Mouse (Mus musculus): ENCODE results near the gene Scand1. TPM values are rescaled to one million over a fixed set of nuclear protein-coding genes. Genes with fewer than 3 reads are reported as not detected.

Scand1 gene
- 85.3 and 93.4 TPM in 2 replicates for polyA plus RNA-seq (2014; fragmentation: Nextera tagmentation; extraction: Ambion mirVana)

- Histone ChIP-seq H3K4me3 (ENCODE audit: low read depth, low read length) (peak within 1 kb of the TSS; percentile 75), H3K27me3 (ENCODE audit: control insufficient read depth, insufficient read depth, low read length) (no peaks in the 10 kb centered on the region), H3K9ac (ENCODE audit: low read length) (peak within 1 kb of the TSS; percentile 93), H3K4me2 (peak within 1 kb of the TSS; percentile 85), H3K4me1 (ENCODE audit: control insufficient read depth, insufficient read depth, low read length) (peaks cover 4% of the 10 kb centered on the region; the same call in 1 of the 2 replicates), H3K9me3 (ENCODE audit: control insufficient read depth, low read length) (no peaks in the 10 kb centered on the region), H3K36me3 (ENCODE audit: control insufficient read depth, insufficient read depth, low read length) (peaks cover 4% of the 10 kb centered on the region; the same call in 1 of the 2 replicates), H3K27ac (ENCODE audit: low read depth, low read length) (peak within 1 kb of the TSS; percentile 91)
- under 1% methylated on average over 47 of the region's 49 CpGs for WGBS
- ATAC-seq (ENCODE audit: low FRiP score) (peak; percentile 95), DNase-seq (ENCODE audit: low spot score, missing footprints) (peak; percentile 98)
Measured at GRCm38 (mm10) chr2:156312297-156312897, at the start of gene Scand1, which contains the start of gene Cnbd2. TSS of gene Scand1 (minus strand) at chr2:156312704. TSS of gene Cnbd2 (plus strand) at chr2:156312299.

- H3K9ac ChIP-seq (ENCODE audit: low read length), result no peak overlapping the region
- H3K4me1 ChIP-seq (ENCODE audit: control insufficient read depth, insufficient read depth, low read length), result no peaks in the 10 kb centered on the region
- H3K9me3 ChIP-seq (ENCODE audit: control insufficient read depth, low read length), result no peaks in the 10 kb centered on the region
- WGBS, result 73% methylated on average over 7 of the region's 7 CpGs
- ATAC-seq (ENCODE audit: low FRiP score) (no peak), DNase-seq (ENCODE audit: low spot score, missing footprints) (no peak)
- no peak overlapping the region for H3K4me3 ChIP-seq (ENCODE audit: low read depth, low read length)
- no peak overlapping the region for H3K4me2 ChIP-seq
- H3K27ac ChIP-seq (ENCODE audit: low read depth, low read length), result no peak overlapping the region
- no peaks in the 10 kb centered on the region for H3K36me3 ChIP-seq (ENCODE audit: control insufficient read depth, insufficient read depth, low read length)
- H3K27me3 ChIP-seq (ENCODE audit: control insufficient read depth, insufficient read depth, low read length), result no peaks in the 10 kb centered on the region
Measured at GRCm38 (mm10) chr2:156356031-156356430, 43.5 kb upstream of the Scand1 start.

- DNase-seq (ENCODE audit: low spot score, missing footprints), result no peak
- no peak overlapping the region for H3K9ac ChIP-seq (ENCODE audit: low read length)
- no peak overlapping the region for H3K4me3 ChIP-seq (ENCODE audit: low read depth, low read length)
- no peak overlapping the region for H3K27ac ChIP-seq (ENCODE audit: low read depth, low read length)
- WGBS, result 55% methylated on average over 7 of the region's 7 CpGs
- ATAC-seq (ENCODE audit: low FRiP score), result no peak
- H3K9me3 ChIP-seq (ENCODE audit: control insufficient read depth, low read length), result no peaks in the 10 kb centered on the region
- no peaks in the 10 kb centered on the region for H3K36me3 ChIP-seq (ENCODE audit: control insufficient read depth, insufficient read depth, low read length)
- H3K4me1 ChIP-seq (ENCODE audit: control insufficient read depth, insufficient read depth, low read length), result no peaks in the 10 kb centered on the region
- H3K27me3 ChIP-seq (ENCODE audit: control insufficient read depth, insufficient read depth, low read length), result no peaks in the 10 kb centered on the region
- no peak overlapping the region for H3K4me2 ChIP-seq
Measured at GRCm38 (mm10) chr2:156353265-156353692, 40.8 kb upstream of the Scand1 start.

GRCm38 (mm10) chr2:156352413-156353165 is 40.1 kb upstream of the Scand1 start:
- no peaks in the 10 kb centered on the region for H3K9me3 ChIP-seq (ENCODE audit: control insufficient read depth, low read length)
- ATAC-seq (ENCODE audit: low FRiP score), result no peak
- H3K4me1 ChIP-seq (ENCODE audit: control insufficient read depth, insufficient read depth, low read length), result no peaks in the 10 kb centered on the region
- no peak overlapping the region for H3K4me3 ChIP-seq (ENCODE audit: low read depth, low read length)
- H3K27ac ChIP-seq (ENCODE audit: low read depth, low read length), result no peak overlapping the region
- H3K27me3 ChIP-seq (ENCODE audit: control insufficient read depth, insufficient read depth, low read length), result no peaks in the 10 kb centered on the region
- H3K9ac ChIP-seq (ENCODE audit: low read length), result no peak overlapping the region
- no peak for DNase-seq (ENCODE audit: low spot score, missing footprints)
- no peak overlapping the region for H3K4me2 ChIP-seq
- H3K36me3 ChIP-seq (ENCODE audit: control insufficient read depth, insufficient read depth, low read length), result no peaks in the 10 kb centered on the region
- WGBS, result 74% methylated on average over 8 of the region's 8 CpGs

DNA sequence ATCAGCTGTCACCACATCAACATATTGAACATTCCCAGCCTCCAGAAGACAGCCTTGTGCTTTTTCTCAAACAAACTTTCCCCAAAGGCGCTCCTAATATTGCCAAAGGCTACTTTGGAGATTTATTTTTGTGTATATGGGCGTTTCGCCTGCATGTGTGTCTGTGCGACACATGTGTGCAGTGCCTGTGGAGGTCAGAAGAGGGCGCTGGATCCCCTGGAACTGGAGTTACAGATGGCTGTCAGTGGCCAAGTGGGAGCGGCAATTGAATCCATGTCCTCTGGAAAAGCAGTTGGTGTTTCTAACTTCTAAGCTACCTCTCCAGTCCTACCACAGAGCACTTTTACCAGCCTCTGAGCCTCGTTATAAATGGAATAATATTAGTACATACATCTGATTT is 38.7 kb upstream of the Scand1 start:
- no peak overlapping the region for H3K9ac ChIP-seq (ENCODE audit: low read length)
- H3K4me1 ChIP-seq (ENCODE audit: control insufficient read depth, insufficient read depth, low read length), result no peaks in the 10 kb centered on the region
- H3K4me2 ChIP-seq, result no peak overlapping the region
- no peaks in the 10 kb centered on the region for H3K27me3 ChIP-seq (ENCODE audit: control insufficient read depth, insufficient read depth, low read length)
- DNase-seq (ENCODE audit: low spot score, missing footprints) (no peak), ATAC-seq (ENCODE audit: low FRiP score) (no peak)
- no peaks in the 10 kb centered on the region for H3K36me3 ChIP-seq (ENCODE audit: control insufficient read depth, insufficient read depth, low read length)
- WGBS, result 82% methylated on average over 7 of the region's 7 CpGs
- H3K9me3 ChIP-seq (ENCODE audit: control insufficient read depth, low read length), result no peaks in the 10 kb centered on the region
- H3K27ac ChIP-seq (ENCODE audit: low read depth, low read length), result no peak overlapping the region
- H3K4me3 ChIP-seq (ENCODE audit: low read depth, low read length), result no peak overlapping the region

- WGBS, result 85% methylated on average over 4 of the region's 4 CpGs
- Histone ChIP-seq H3K4me1 (ENCODE audit: control insufficient read depth, insufficient read depth, low read length) (no peaks in the 10 kb centered on the region), H3K27ac (ENCODE audit: low read depth, low read length) (no peak overlapping the region), H3K4me2 (no peak overlapping the region), H3K4me3 (ENCODE audit: low read depth, low read length) (no peak overlapping the region), H3K9me3 (ENCODE audit: control insufficient read depth, low read length) (no peaks in the 10 kb centered on the region), H3K27me3 (ENCODE audit: control insufficient read depth, insufficient read depth, low read length) (no peaks in the 10 kb centered on the region), H3K36me3 (ENCODE audit: control insufficient read depth, insufficient read depth, low read length) (no peaks in the 10 kb centered on the region), H3K9ac (ENCODE audit: low read length) (no peak overlapping the region)
- ATAC-seq (ENCODE audit: low FRiP score) (no peak), DNase-seq (ENCODE audit: low spot score, missing footprints) (no peak)
Measured at GRCm38 (mm10) chr2:156349286-156349848, 36.9 kb upstream of the Scand1 start.

DNA sequence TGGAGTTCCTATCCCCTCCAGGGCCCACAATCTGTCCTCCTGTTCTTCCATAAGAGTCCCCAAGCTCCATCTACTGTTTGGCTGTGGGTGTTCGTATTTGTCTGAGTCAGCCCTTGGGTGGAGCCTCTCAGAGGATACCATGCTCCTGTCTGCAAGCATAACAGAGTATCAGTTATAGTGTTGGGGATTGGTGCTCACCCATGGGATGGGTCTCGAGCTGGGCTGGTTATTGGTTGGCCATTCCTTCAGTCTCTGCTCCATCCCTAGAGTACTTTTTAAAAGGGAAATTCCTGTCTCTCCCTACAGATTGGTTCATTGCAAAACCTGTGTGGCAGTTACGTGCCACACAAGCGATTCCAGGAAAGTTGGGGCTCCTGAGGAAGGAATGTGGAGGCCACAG is 36.3 kb upstream of the Scand1 start:
- 83% methylated on average over 4 of the region's 4 CpGs for WGBS
- ATAC-seq (ENCODE audit: low FRiP score) (no peak), DNase-seq (ENCODE audit: low spot score, missing footprints) (no peak)
- Histone ChIP-seq H3K4me2 (no peak overlapping the region), H3K27ac (ENCODE audit: low read depth, low read length) (no peak overlapping the region), H3K9ac (ENCODE audit: low read length) (no peak overlapping the region), H3K27me3 (ENCODE audit: control insufficient read depth, insufficient read depth, low read length) (no peaks in the 10 kb centered on the region), H3K36me3 (ENCODE audit: control insufficient read depth, insufficient read depth, low read length) (no peaks in the 10 kb centered on the region), H3K9me3 (ENCODE audit: control insufficient read depth, low read length) (no peaks in the 10 kb centered on the region), H3K4me3 (ENCODE audit: low read depth, low read length) (no peak overlapping the region), H3K4me1 (ENCODE audit: control insufficient read depth, insufficient read depth, low read length) (no peaks in the 10 kb centered on the region)

DNA sequence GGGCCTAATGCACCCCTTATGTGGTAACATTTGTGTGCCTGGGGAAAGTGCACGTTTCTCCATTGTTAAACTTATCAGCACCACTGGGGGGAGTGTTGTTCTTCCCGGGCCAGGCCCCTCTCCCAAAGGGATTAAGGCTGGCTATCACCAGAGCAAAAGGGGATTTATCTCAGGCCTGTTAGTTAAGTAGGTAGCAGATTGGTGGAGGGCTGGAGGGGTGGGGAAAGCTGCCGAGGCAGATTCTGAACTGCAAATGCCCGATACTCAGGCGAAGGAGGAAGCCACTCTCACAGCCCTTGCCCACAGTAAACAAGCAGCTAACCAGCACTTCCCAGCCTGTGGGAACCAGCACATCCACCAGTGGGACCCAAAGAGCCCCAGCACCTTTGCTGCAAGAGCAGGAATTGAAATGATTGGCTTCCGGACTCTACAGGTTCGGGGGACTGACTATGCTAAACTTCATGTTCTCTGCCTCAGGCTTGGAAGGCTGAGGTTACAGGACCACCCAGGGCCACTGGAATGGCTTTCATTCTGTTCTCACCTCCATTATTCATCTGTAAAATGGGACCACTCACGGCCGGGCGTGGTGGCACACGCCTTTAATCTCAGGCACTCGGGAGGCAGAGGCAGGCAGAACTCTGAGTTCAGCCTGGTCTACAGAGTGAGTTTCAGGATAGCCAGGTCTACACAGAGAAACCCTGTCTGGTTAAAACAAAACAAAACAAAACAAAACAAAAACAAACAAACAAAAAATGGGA is 32.5 kb upstream of the Scand1 start:
- H3K4me3 ChIP-seq (ENCODE audit: low read depth, low read length), result no peak overlapping the region
- H3K4me1 ChIP-seq (ENCODE audit: control insufficient read depth, insufficient read depth, low read length), result no peaks in the 10 kb centered on the region
- ATAC-seq (ENCODE audit: low FRiP score) (0 out of 2 replicates have a peak, but pooled peaks have one; percentile 33), DNase-seq (ENCODE audit: low spot score, missing footprints) (peak; percentile 89)
- no peaks in the 10 kb centered on the region for H3K36me3 ChIP-seq (ENCODE audit: control insufficient read depth, insufficient read depth, low read length)
- no peaks in the 10 kb centered on the region for H3K27me3 ChIP-seq (ENCODE audit: control insufficient read depth, insufficient read depth, low read length)
- no peaks in the 10 kb centered on the region for H3K9me3 ChIP-seq (ENCODE audit: control insufficient read depth, low read length)
- no peak overlapping the region for H3K4me2 ChIP-seq
- 55% methylated on average over 12 of the region's 12 CpGs for WGBS
- no peak overlapping the region for H3K27ac ChIP-seq (ENCODE audit: low read depth, low read length)
- no peak overlapping the region for H3K9ac ChIP-seq (ENCODE audit: low read length)
